Mouse (Mus musculus) adrenal gland, adult 18-20 months (tissue): ENCODE data around the gene 1700067K01Rik. TPM values are rescaled to one million over a fixed set of nuclear protein-coding genes. Genes with fewer than 3 reads are reported as not detected.

Experiments
- DNase-seq, 2 experiments: peaks; one replicate each; pipeline ENCODE4 v3.0.0; 2021 to 2022; ENCODE audit warnings: low spot score in 2 of 2
- total RNA-seq, 2 experiments: library from RNA; stranded (reverse); gene quantifications; 1 replicate in 1 of 2; 2 replicates in 1 of 2; pipeline ENCODE4 v1.2.3; 2021

The 1700067K01Rik gene
- total RNA-seq, 2 experiments from 2014 or later = 0.54 to 0.96 TPM

DNA sequence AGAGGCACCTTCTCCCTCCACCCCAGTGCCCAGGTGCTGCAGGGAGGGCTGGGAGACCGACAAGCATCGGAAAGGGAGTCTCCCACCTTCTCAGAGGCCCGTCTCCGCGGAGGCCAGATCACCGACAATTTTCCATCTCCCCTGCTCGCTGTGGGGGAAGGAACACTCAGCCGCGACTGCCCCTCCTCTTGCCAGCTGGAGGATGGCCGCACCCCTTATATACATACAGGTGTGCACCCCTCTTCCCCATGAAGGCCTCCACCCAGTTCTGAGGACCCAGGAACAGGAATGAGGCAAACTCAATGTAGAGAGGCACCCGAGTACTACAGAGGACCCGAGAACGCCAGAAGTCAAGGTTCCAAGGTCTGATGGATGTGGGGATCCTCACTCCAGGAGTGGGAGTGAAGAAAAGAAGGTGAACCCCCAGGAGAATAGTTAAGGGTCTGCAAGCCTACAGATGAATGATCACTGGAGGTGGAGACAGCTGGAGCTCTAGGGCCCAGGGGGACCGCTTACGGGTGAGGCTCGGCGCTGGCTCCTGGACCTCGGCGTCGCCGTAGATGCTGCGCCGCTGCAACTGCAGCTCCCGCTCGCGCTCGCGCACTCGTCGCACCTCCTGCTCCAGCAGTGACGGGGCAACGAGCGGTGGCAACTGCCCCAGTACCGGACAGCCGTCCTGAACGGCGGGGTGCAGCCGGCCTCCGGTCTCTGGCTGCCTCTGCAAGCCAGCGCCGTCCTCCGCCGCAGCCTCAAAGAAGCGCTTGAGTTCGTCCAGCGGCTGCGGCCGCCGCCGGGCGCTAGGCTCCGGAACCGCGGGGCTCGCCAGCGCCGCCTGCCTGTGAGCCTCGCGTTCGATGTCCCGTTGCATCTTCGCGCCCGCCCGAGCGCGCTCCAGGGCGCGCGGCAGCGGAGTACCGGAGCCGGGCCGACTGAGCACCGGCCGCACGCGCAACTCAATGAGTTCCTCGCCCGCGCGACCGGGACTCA, 9.6 kb downstream of the 1700067K01Rik start:
- DNase-seq = peak; percentile 79 to 84

GRCm38 (mm10) chr8:84011705-84012498, 10.6 kb downstream of the 1700067K01Rik start, which contains the start of gene 2210011C24Rik:
TSS of gene 2210011C24Rik (minus strand) at chr8:84012171.
- no peak for DNase-seq

GRCm38 (mm10) chr8:84012499-84013165, 11.3 kb downstream of the 1700067K01Rik start:
- no peak for DNase-seq

DNA sequence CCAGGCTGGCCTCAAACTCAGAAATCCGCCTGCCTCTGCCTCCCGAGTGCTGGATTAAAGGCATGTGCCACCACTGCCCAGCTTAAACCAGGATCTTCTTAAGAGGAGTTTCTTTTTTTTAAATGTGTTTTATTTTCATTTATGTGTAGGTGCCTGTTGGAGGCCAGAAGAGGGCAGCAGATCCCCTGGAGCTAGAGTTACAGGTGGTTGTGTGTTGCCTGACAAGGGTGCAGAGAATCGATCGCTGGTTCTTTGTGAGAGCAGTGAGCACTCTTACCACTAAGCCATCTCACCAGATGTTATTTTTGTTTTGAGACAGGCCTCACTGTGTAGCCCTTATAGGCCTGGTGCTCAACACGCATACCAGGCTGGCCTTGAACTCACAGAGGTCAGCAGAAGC, 14.5 kb downstream of the 1700067K01Rik start:
- no peak for DNase-seq

DNA sequence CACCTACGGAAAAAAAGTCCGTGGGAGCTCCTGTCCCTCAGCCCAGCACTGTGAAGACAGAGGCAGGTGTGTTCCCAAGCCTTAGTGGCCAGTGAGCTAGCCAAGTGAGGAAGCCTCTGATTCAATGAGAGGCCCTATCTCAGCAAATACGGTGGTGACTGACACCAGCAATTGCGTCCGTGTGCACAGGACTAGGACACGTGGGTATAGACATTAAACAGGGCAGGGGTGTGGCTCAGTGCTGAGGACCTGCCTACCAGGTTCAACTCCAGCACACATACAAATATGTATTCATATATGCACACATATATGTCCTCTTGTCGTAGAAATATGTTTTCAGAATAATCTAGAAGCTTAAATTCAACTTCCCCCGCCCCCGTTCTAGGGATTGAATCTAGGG, 18.4 kb downstream of the 1700067K01Rik start:
- no peak for DNase-seq

DNA sequence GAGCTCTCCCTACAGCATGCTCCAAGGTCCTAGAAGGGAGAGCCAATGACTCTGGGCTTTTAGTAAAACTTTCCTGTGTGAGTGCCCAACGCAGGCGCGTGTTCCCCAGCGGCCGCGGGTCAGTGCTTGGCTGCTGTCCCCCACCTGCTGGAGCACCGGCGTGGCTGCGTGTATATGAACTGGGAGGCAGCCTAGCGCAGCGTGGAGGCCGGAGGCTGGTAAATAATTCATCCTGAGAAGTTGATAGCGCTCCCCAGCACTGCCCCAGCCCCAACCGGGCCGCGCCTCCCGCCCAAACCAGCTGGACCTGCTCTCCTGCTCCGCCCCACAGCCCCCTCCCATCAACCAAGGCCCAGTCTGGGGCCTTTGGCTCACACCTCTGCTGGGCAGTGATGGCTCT, 19.8 kb downstream of the 1700067K01Rik start, which contains the start of gene Palm3:
Palm3 (plus strand) TSS at position 376 of the 400 bp plus-strand sequence.
- no peak for DNase-seq

DNA sequence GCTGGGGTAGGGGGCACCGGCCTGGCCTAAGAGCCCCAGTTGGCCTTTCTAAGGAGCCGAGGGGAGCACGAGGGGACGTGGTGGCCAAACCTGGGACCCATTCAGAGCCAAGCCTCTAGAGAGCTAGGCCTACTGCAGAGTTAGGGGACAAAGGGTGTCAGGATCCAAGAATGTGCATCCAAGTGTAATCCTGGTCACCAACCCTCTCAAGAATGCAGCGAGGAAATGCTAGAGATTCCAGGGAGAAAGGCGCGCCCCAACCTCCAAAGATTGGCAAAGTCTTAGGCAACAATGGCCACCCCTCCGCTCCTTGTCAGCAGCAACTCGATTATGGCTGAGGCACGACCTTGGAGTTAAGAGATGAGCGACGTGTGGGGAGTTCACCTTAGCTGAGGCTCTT, 20.3 kb downstream of the 1700067K01Rik start:
- DNase-seq = no peak

- DNase-seq = no peak
These were observed 21.8 kb downstream of the 1700067K01Rik start for GRCm38 (mm10) chr8:84023085-84023484.

DNA sequence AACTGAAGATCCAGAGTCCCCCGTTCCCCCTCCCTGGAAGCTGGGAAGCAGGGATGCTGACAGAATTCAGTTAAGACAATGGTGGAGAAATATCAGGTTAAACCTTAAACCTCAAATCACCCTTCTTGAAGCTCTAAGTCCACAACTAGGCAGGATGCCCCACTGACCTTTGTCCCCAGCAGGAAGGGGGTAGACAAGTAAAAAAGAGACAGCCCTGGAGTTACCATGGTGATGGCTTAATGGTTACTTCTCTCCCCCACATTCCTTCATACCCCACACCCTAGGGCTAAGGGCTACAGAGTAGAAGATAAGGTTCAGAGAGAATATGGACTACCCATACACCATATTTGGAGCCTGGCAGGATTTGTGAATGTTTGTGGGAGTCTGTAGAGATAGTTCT, 22.3 kb downstream of the 1700067K01Rik start:
- DNase-seq = no peak

DNA sequence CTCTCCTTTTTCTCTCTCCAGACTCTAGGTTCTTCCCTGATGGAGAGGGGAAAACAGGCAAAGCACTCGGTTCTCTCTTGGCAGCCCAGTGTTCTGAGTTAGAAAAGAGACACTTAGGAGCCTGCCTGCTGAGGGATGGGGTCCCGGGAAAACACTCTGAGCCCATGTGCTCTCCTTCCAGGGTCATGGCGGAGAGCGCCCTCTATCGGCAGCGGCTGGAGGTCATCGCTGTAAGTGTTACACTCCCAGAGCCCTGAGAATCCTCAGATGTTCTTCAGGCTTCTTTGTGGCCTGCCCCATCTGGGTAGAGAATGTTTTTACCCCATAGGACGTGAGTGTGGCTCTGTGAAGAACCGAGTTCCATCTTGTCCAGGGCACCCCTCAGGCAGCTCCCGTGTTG, 22.9 kb downstream of the 1700067K01Rik start:
- DNase-seq = peak in 1 of 2 experiments; percentile 64

- DNase-seq = peak in 1 of 2 experiments; percentile 59
These were observed 24.6 kb downstream of the 1700067K01Rik start for GRCm38 (mm10) chr8:84025863-84026262.

DNA sequence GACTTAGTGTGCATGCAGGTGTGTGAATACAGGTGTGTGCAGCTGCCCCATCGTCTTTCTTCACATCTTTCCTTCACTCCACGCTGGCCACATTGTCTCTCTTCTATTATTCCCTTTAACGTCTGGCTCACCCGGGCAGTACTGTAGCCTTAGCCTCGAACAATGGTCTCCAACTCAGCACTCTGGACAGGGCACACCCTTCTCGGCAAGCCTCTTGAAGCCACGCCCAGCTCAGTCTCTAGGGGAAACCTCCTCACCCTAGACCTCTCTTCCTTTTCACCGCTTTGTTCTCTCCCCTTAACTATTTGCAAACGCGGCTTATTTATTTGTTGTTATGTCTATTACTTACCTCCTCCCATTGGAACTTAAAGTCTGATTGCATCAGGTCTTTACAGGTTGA, 26.1 kb downstream of the 1700067K01Rik start:
- no peak for DNase-seq

DNA sequence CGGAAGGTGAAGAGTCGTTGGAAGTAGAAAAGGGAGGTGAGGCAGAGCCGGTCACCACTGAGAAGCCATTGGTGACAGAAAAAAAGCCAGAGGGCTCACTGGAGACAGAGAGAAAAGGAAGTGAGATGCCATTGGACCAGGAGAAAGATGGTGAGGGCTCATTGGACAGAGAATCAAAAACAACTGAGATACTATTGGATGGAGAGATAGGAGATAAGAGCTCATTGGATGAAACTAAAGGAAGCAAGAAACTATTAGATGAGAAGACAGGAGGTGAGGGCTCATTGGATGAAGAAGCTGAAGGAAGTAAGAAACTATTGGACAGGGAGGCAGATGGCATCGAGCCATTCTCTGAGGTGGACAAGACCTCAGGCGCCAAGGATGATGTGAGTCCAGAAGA, 28.0 kb downstream of the 1700067K01Rik start:
- DNase-seq = no peak

DNA sequence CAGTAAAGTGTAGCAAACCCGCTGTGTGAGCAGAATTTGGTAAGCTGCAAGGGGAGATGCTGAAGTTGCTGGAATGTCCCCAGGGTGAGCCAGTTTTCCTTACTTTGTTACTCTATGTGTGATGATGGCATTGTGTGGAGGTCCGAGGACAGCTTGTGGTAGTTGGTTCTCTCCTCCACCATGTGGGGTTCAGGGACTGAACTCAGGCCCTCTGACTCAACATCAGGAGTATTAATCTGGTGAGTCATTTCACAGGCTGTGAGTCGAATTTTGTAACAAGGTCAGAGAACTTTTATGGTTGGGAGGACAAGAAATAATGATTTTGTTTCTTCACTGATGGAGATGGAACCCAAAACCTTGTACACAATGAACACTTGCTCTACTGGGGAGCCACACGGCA, 31.5 kb downstream of the 1700067K01Rik start:
- DNase-seq = no peak

- no peak for DNase-seq
These were observed 36.7 kb downstream of the 1700067K01Rik start for GRCm38 (mm10) chr8:84038015-84038414.

GRCm38 (mm10) chr8:84039050-84039449, 37.7 kb downstream of the 1700067K01Rik start:
- peak; percentile 65 to 67 for DNase-seq

DNA sequence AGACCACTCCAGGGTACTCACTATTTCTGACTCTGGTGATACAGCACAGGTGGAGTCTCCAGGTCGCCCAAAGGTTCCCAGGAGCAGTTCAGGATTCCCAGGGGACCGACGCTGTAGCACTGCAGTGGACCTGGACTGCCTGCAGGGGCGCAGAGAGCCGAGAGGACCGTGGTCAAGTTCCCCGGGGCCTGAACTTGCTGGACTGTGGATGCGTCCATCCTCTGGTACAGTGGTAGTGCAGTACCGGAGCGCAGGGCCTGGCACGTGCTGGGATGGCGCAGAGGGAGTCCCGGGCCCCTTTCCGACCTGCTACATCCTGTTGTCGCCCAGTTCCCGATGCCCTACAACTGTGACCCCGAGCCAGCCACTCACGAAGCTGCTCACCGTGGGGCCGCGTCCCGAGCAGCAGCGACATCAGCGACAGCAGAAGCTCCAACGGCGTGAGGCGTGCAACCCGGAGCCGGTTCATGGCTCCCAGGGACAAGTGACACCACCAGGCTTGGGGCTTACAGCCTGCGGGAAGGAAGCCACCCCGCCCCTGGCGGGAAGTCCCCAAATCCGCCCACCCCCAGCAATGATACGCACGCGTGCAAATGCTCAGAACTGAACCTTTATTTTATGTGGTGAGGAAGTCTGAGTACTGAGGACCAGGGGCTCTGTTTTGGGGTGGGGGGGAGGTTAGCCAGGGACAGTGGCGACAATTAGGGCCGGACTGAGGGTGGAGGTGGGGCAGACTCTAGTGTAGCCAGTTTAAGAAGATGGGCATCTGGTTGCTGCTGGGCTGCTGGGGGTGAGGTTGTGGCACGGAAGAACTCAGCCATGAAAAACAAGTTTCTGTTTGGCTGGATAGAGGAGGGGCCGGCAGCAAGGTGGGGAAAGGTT, 41.0 kb downstream of the 1700067K01Rik start, which contains the start of gene Il27ra:
Il27ra (minus strand) TSS at position 524 of the 882 bp plus-strand sequence.
- peak; percentile 52 to 67 for DNase-seq

- DNase-seq = no peak
These were observed 41.6 kb downstream of the 1700067K01Rik start for GRCm38 (mm10) chr8:84042948-84043342.

GRCm38 (mm10) chr8:84044103-84044502, 42.8 kb downstream of the 1700067K01Rik start:
- no peak for DNase-seq

GRCm38 (mm10) chr8:84044900-84045299, 43.6 kb downstream of the 1700067K01Rik start, which contains the start of gene Rln3:
TSS of gene Rln3 (minus strand) at chr8:84045000.
- no peak for DNase-seq
